ENCODE assay signal across 11 mouse cellular contexts in the genomic region with DNA sequence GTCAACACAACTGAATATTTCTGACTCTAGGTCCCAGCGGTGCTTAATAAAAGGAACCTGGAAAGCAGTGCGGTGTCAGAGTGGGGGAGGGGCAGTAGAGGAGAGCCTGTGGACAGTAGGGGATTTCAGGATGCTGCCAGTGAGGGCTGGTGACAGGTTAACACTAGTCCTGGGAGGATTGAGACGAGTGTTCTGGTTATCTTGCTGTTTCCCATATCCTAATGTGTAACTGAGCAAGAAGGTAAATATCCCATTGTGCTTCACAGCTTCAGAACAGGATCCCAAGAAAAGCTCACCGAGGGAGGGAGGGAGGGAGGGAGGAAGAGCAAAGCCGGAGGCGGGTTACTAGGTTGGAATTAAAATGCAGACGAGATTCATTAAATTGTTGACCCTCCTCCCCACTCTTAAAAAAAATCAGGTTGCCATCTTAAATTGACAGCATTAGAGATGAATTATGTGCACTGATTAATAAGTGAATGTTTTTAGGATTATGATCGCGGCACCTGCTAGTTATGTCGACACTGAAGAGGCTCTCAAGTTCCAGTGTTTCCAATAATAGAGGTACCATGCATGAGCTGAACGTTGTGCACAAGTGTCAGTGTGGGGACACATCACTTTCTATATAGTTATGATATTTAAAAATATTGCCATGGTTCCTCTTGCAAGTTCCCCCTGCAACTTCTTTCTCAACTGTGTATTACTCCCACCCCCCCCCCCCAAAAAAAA.
DNase-seq lines count a peak whose midpoint lies in the region; ATAC-seq and TF ChIP-seq lines count a peak whose summit lies in the region.
"Had no signal": no experiment of that assay in that cellular context is flagged by ENCODE, and none has a peak within 500 bp of the region (broad histone marks: within the 10 kb centered on the region; RNA-seq: fewer than 3 reads in every experiment).

No protein-coding gene starts in this region.

- no peak overlapping the region for H3K9ac ChIP-seq in heart, embryonic 11.5 days (ENCODE audit: low read depth, low read length)
- H3K9ac ChIP-seq in forebrain, embryonic 13.5 days: no peak overlapping the region
- H3K9ac ChIP-seq in midbrain, embryonic 12.5 days (replicated peaks): peak overlapping the region; percentile 8

- no peaks in the 10 kb centered on the region for H3K27me3 ChIP-seq in heart, embryonic 11.5 days (ENCODE audit: control insufficient read depth, insufficient read depth, low read length)
- no peaks in the 10 kb centered on the region for H3K27me3 ChIP-seq in forebrain, embryonic 13.5 days
- H3K27me3 ChIP-seq in midbrain, embryonic 12.5 days: no peaks in the 10 kb centered on the region

- no peak overlapping the region for H3K27ac ChIP-seq in heart, embryonic 11.5 days (ENCODE audit: low read depth, low read length)
- no peak overlapping the region for H3K27ac ChIP-seq in cortical plate, adult 2 months (ENCODE audit: insufficient read depth, low read length)
- H3K27ac ChIP-seq in forebrain, embryonic 13.5 days: peak overlapping the region; percentile 63
- H3K27ac ChIP-seq in midbrain, embryonic 12.5 days (replicated peaks): 0 out of 2 replicates have a peak overlapping the region, but pooled peaks have one; percentile 32

- intact Hi-C loops in heart, postnatal 25 days (cut with DNase I): no loop called here

- TF ChIP-seq POLR2A in cortical plate, adult 2 months (IDR thresholded peaks at IDR 0.05; ENCODE audit: extremely low read depth, insufficient read depth, low read length): no peak

- H3K4me3 ChIP-seq in heart, embryonic 11.5 days (ENCODE audit: low read depth, low read length): peak overlapping the region; percentile 32
- H3K4me3 ChIP-seq in cortical plate, adult 2 months (ENCODE audit: insufficient read depth, low read length): 0 out of 2 replicates have a peak overlapping the region, but pooled peaks have one; percentile 0
- peak overlapping the region; percentile 18 for H3K4me3 ChIP-seq in forebrain, embryonic 13.5 days
- H3K4me3 ChIP-seq in midbrain, embryonic 12.5 days: peak overlapping the region; percentile 23

- DNase-seq in heart, postnatal 25 days (ENCODE audit: low spot score): no peak
- no peak for DNase-seq in thymus, postnatal 36 days
- no peak for DNase-seq in adrenal gland, postnatal 36 days
- DNase-seq: cerebellum, adult 9-11 months; kidney, adult 2 months; lung, postnatal 14 days had no signal

- 25% methylated on average over 11 of the region's 11 CpGs for whole genome bisulfite sequencing in heart, embryonic 11.5 days (ENCODE audit: insufficient replicate concordance)
- WGBS in forebrain, embryonic 13.5 days: 11% methylated on average over 11 of the region's 11 CpGs
- WGBS in midbrain, embryonic 12.5 days: 20% methylated on average over 11 of the region's 11 CpGs

- H3K4me1 ChIP-seq in heart, embryonic 11.5 days (ENCODE audit: control insufficient read depth, insufficient read depth, low read length): no peaks in the 10 kb centered on the region
- H3K4me1 ChIP-seq in cortical plate, adult 2 months (ENCODE audit: control insufficient read depth, insufficient read depth, low read length): no peaks in the 10 kb centered on the region
- H3K4me1 ChIP-seq in forebrain, embryonic 13.5 days: peaks cover 16% of the 10 kb centered on the region
- peaks cover 17% of the 10 kb centered on the region for H3K4me1 ChIP-seq in midbrain, embryonic 12.5 days

- H3K4me2 ChIP-seq in heart, embryonic 11.5 days: peak overlapping the region; percentile 52
- peak overlapping the region; percentile 51 for H3K4me2 ChIP-seq in forebrain, embryonic 13.5 days
- peak overlapping the region; percentile 48 for H3K4me2 ChIP-seq in midbrain, embryonic 12.5 days (replicated peaks)

- no peak for ATAC-seq in heart, embryonic 11.5 days (replicated peaks; ENCODE audit: insufficient number of reproducible peaks, low FRiP score, low TSS enrichment)
- ATAC-seq in forebrain, embryonic 13.5 days: peak; percentile 70
- ATAC-seq in midbrain, embryonic 12.5 days (ENCODE audit: low FRiP score, low read depth): peak; percentile 87
- no peak for ATAC-seq in CD4-positive, CD25-positive, alpha-beta regulatory T cell, adult 4 months

- no peaks in the 10 kb centered on the region for H3K36me3 ChIP-seq in heart, embryonic 11.5 days (ENCODE audit: control insufficient read depth, insufficient read depth, low read length)
- H3K36me3 ChIP-seq in forebrain, embryonic 13.5 days (ENCODE audit: poor library complexity, severe bottlenecking): no peaks in the 10 kb centered on the region
- H3K36me3 ChIP-seq in midbrain, embryonic 12.5 days: no peaks in the 10 kb centered on the region

- TF ChIP-seq CTCF in cortical plate, adult 2 months (IDR thresholded peaks at IDR 0.05; ENCODE audit: extremely low read depth, insufficient read depth, low read length): no peak

- no peaks in the 10 kb centered on the region for H3K9me3 ChIP-seq in heart, embryonic 11.5 days (replicated peaks; ENCODE audit: control insufficient read depth, low read length)
- no peaks in the 10 kb centered on the region for H3K9me3 ChIP-seq in forebrain, embryonic 13.5 days (replicated peaks)
- no peaks in the 10 kb centered on the region for H3K9me3 ChIP-seq in midbrain, embryonic 12.5 days

Comparison
In these comparisons a context has a peak if more than half of its experiments do, and no peak if none do; other contexts are left out.
1. ATAC-seq: peak in forebrain, embryonic 13.5 days (single experiment) and midbrain, embryonic 12.5 days (single experiment); none in heart, embryonic 11.5 days (single experiment) and CD4-positive, CD25-positive, alpha-beta regulatory T cell, adult 4 months (single experiment).
2. H3K27ac ChIP-seq: peak in forebrain, embryonic 13.5 days (single experiment) and midbrain, embryonic 12.5 days (single experiment); none in heart, embryonic 11.5 days (single experiment) and cortical plate, adult 2 months (single experiment).
3. Peak in every context shown above with its lines, with median percentiles within 50 percentile points of each other: H3K4me2 ChIP-seq and H3K4me3 ChIP-seq.